Comparison of ENCODE assay signal across 10 mouse cellular contexts in genomic region chr16:8566115-8566711, GRCm38 (mm10). TPM values are rescaled to one million over a fixed set of nuclear protein-coding genes. Genes with fewer than 3 reads are reported as not detected.
DNase-seq lines count a peak whose midpoint lies in the region; ATAC-seq and TF ChIP-seq lines count a peak whose summit lies in the region.
"Had no signal": no experiment of that assay in that cellular context is flagged by ENCODE, and none has a peak within 500 bp of the region (broad histone marks: within the 10 kb centered on the region; RNA-seq: fewer than 3 reads in every experiment).

No protein-coding gene starts in this region.

- ATAC-seq in lung, embryonic 16.5 days (ENCODE audit: low read depth) = 0 out of 2 replicates have a peak, but pooled peaks have one; percentile 4
- peak; percentile 83 for ATAC-seq in forebrain, embryonic 12.5 days (ENCODE audit: low FRiP score)
- 0 out of 2 replicates have a peak, but pooled peaks have one; percentile 35 for ATAC-seq in liver, embryonic 14.5 days (ENCODE audit: insufficient read depth)
- ATAC-seq in stomach, embryonic 16.5 days (ENCODE audit: insufficient read depth, low FRiP score) = peak; percentile 78; the same call in 1 of the 2 replicates
- no peak for ATAC-seq in erythroid progenitor cell, adult 5-6 weeks (replicated peaks; ENCODE audit: low FRiP score, poor library complexity, severe bottlenecking)

- DNase-seq in lung, postnatal 25 days (ENCODE audit: low spot score) = no peak
- DNase-seq in liver, embryonic 14.5 days (ENCODE audit: low read depth in 3 of 3, low spot score in 3 of 3) = peak in 1 of 3 experiments; percentile 9
- DNase-seq in right cerebral cortex, postnatal 36 days (ENCODE audit: low spot score in 2 of 2) = no peak
- no peak for DNase-seq in kidney, adult 9 months
- DNase-seq: kidney, adult 8-10 months had no signal

- H3K36me3 ChIP-seq in lung, embryonic 16.5 days (ENCODE audit: control insufficient read depth, insufficient read depth, low read length) = no peaks in the 10 kb centered on the region
- H3K36me3 ChIP-seq in forebrain, embryonic 12.5 days (replicated peaks) = no peaks in the 10 kb centered on the region
- no peaks in the 10 kb centered on the region for H3K36me3 ChIP-seq in liver, embryonic 14.5 days (replicated peaks; ENCODE audit: control insufficient read depth, insufficient read depth, low read depth)
- H3K36me3 ChIP-seq in stomach, embryonic 16.5 days (ENCODE audit: control insufficient read depth, insufficient read depth, low read length) = no peaks in the 10 kb centered on the region
- H3K36me3 ChIP-seq: embryonic facial prominence, embryonic 15.5 days had no signal

- H3K4me2 ChIP-seq in lung, embryonic 16.5 days (ENCODE audit: low read depth, low read length) = no peak overlapping the region
- 0 out of 2 replicates have a peak overlapping the region, but pooled peaks have one; percentile 4 for H3K4me2 ChIP-seq in forebrain, embryonic 12.5 days
- H3K4me2 ChIP-seq in liver, embryonic 14.5 days (ENCODE audit: low read depth) = no peak overlapping the region
- no peak overlapping the region for H3K4me2 ChIP-seq in stomach, embryonic 16.5 days (ENCODE audit: low read depth, low read length)
- H3K4me2 ChIP-seq: embryonic facial prominence, embryonic 15.5 days had no signal

- H3K9me3 ChIP-seq in lung, embryonic 16.5 days (ENCODE audit: control insufficient read depth, low read length) = no peaks in the 10 kb centered on the region
- no peaks in the 10 kb centered on the region for H3K9me3 ChIP-seq in forebrain, embryonic 12.5 days
- no peaks in the 10 kb centered on the region for H3K9me3 ChIP-seq in liver, embryonic 14.5 days (ENCODE audit: control insufficient read depth, low read length)
- no peaks in the 10 kb centered on the region for H3K9me3 ChIP-seq in stomach, embryonic 16.5 days (replicated peaks; ENCODE audit: control insufficient read depth, low read length)
- H3K9me3 ChIP-seq: embryonic facial prominence, embryonic 15.5 days had no signal

- peaks cover 4% of the 10 kb centered on the region; the same call in 1 of the 2 replicates for H3K4me1 ChIP-seq in lung, embryonic 16.5 days (replicated peaks; ENCODE audit: control insufficient read depth, insufficient read depth, low read length)
- H3K4me1 ChIP-seq in forebrain, embryonic 12.5 days = peaks cover 22% of the 10 kb centered on the region
- peaks cover 0 to 6% of the 10 kb centered on the region in 2 experiments; a peak in 2 of 4 replicates for H3K4me1 ChIP-seq in liver, embryonic 14.5 days (replicated peaks; ENCODE audit: control insufficient read depth in 2 of 2, insufficient read depth in 2 of 2, low read length in 1 of 2)
- no peaks in the 10 kb centered on the region for H3K4me1 ChIP-seq in stomach, embryonic 16.5 days (ENCODE audit: control insufficient read depth, insufficient read depth, low read length)
- H3K4me1 ChIP-seq: embryonic facial prominence, embryonic 15.5 days had no signal

- H3K9ac ChIP-seq in lung, embryonic 16.5 days (ENCODE audit: low read length) = no peak overlapping the region
- no peak overlapping the region for H3K9ac ChIP-seq in forebrain, embryonic 12.5 days
- H3K9ac ChIP-seq in liver, embryonic 14.5 days (replicated peaks) = no peak overlapping the region
- no peak overlapping the region; the same call in 1 of the 2 replicates for H3K9ac ChIP-seq in stomach, embryonic 16.5 days (ENCODE audit: low read length)
- H3K9ac ChIP-seq: embryonic facial prominence, embryonic 15.5 days had no signal

- WGBS in lung, embryonic 16.5 days = 26% methylated on average over 3 of the region's 3 CpGs
- 11% methylated on average over 3 of the region's 3 CpGs for WGBS in forebrain, embryonic 12.5 days
- 34% methylated on average over 3 of the region's 3 CpGs for WGBS in liver, embryonic 14.5 days (ENCODE audit: insufficient replicate concordance)
- WGBS in stomach, embryonic 16.5 days = 22% methylated on average over 3 of the region's 3 CpGs

- H3K27me3 ChIP-seq in lung, embryonic 16.5 days (ENCODE audit: control insufficient read depth, insufficient read depth, low read depth, low read length) = no peaks in the 10 kb centered on the region
- H3K27me3 ChIP-seq in forebrain, embryonic 12.5 days = no peaks in the 10 kb centered on the region
- H3K27me3 ChIP-seq in liver, embryonic 14.5 days (ENCODE audit: control insufficient read depth, insufficient read depth, low read length) = no peaks in the 10 kb centered on the region
- H3K27me3 ChIP-seq in stomach, embryonic 16.5 days (ENCODE audit: control insufficient read depth, insufficient read depth, low read length) = no peaks in the 10 kb centered on the region
- H3K27me3 ChIP-seq: embryonic facial prominence, embryonic 15.5 days had no signal

- no peak for TF ChIP-seq EP300 in liver, embryonic 14.5 days (IDR thresholded peaks at IDR 0.05; ENCODE audit: low read depth)

- TF ChIP-seq CTCF in liver, embryonic 14.5 days (IDR thresholded peaks at IDR 0.05; ENCODE audit: low read depth) = no peak

- no peak overlapping the region for H3K27ac ChIP-seq in lung, embryonic 16.5 days (ENCODE audit: low read length)
- H3K27ac ChIP-seq in forebrain, embryonic 12.5 days = peak overlapping the region; percentile 83
- H3K27ac ChIP-seq in liver, embryonic 14.5 days = no peak overlapping the region
- peak overlapping the region; percentile 52 for H3K27ac ChIP-seq in stomach, embryonic 16.5 days (ENCODE audit: low read length)
- H3K27ac ChIP-seq: embryonic facial prominence, embryonic 15.5 days had no signal

- no peak overlapping the region for H3K4me3 ChIP-seq in lung, embryonic 16.5 days (ENCODE audit: low read length)
- H3K4me3 ChIP-seq in forebrain, embryonic 12.5 days (replicated peaks) = no peak overlapping the region
- H3K4me3 ChIP-seq in liver, embryonic 14.5 days (ENCODE audit: insufficient read depth in 1 of 2, low read depth in 2 of 2, low read length in 2 of 2) = no peak overlapping the region
- no peak overlapping the region for H3K4me3 ChIP-seq in stomach, embryonic 16.5 days (replicated peaks; ENCODE audit: low read length)
- H3K4me3 ChIP-seq: embryonic facial prominence, embryonic 15.5 days had no signal

RNA-seq across cellular contexts. Expression of gene Abat, which starts 53.0 kb away (rescaled TPM):
- 18.3 and 19.6 TPM in 2 replicates for polyA plus RNA-seq in lung, embryonic 16.5 days (2015; fragmentation: Nextera tagmentation; extraction: Ambion mirVana)
- polyA plus RNA-seq in forebrain, embryonic 12.5 days (2016; fragmentation: Nextera tagmentation; extraction: Ambion mirVana) = 37.9 and 49.9 TPM in 2 replicates
- 11.9 and 12.8 TPM in 2 replicates for polyA plus RNA-seq in liver, embryonic 14.5 days (2012; rRNA removed)
- 13.7 and 16.3 TPM in 2 replicates for polyA plus RNA-seq in liver, embryonic 14.5 days (2014; fragmentation: Nextera tagmentation; extraction: Ambion mirVana)
- 24.5 and 29.8 TPM in 2 replicates for polyA plus RNA-seq in stomach, embryonic 16.5 days (2015; fragmentation: Nextera tagmentation; extraction: Ambion mirVana)
- total RNA-seq in erythroid progenitor cell, adult 5-6 weeks (2015; ENCODE audit: low replicate concordance) = 3.4 and 5.0 TPM in 2 replicates
- 0.76 and 2.1 TPM in 2 replicates for total RNA-seq in erythroid progenitor cell, adult 5-6 weeks (2017; ENCODE audit: low replicate concordance)

Comparison
In these comparisons a context has a peak if more than half of its experiments do, and no peak if none do; other contexts are left out.
1. H3K27ac ChIP-seq: peak in forebrain, embryonic 12.5 days (single experiment) and stomach, embryonic 16.5 days (single experiment); none in lung, embryonic 16.5 days (single experiment) and liver, embryonic 14.5 days (single experiment).